Mouse (Mus musculus) MEL (cell line): ENCODE measurements around the gene Cd300ld3.

Source experiments
- CTCF ChIP-seq, 3 experiments: IDR thresholded peaks in 2 of 3; conservative IDR thresholded peaks in 1 of 3; 2 replicates each; pipeline ENCODE4 v1.5.1; 2011 to 2012; ENCODE audit warnings: low read length in 3 of 3, low read depth in 2 of 3, mild to moderate bottlenecking in 2 of 3, improper control_type of control experiment in 1 of 3, inconsistent platforms in 1 of 3, mixed read lengths in 1 of 3, moderate library complexity in 1 of 3; ENCODE audit not compliant: control insufficient read depth in 1 of 3, insufficient read depth in 1 of 3, poor library complexity in 1 of 3, severe bottlenecking in 1 of 3
- E2F4 ChIP-seq: IDR thresholded peaks from 2 replicates; pipeline ENCODE4 v1.6.1; 2011; ENCODE audit warnings: low read depth, low read length, improper control_type of control experiment, borderline replicate concordance
- ETS1 ChIP-seq: IDR thresholded peaks from 2 replicates; pipeline ENCODE4 v1.6.1; 2012; ENCODE audit warnings: low read depth, mild to moderate bottlenecking, inconsistent platforms, low read length, improper control_type of control experiment, moderate library complexity
- MAX ChIP-seq: IDR thresholded peaks from 2 replicates; pipeline ENCODE4 v1.6.1; 2011; ENCODE audit warnings: low read length, improper control_type of control experiment
- POLR2A ChIP-seq, 2 experiments: IDR thresholded peaks; 2 replicates each; pipeline ENCODE4 v1.6.1; 2011 to 2012; ENCODE audit warnings: low read length in 2 of 2, mild to moderate bottlenecking in 2 of 2, control low read depth in 1 of 2, improper control_type of control experiment in 1 of 2, low read depth in 1 of 2, moderate library complexity in 1 of 2; ENCODE audit not compliant: control insufficient read depth in 1 of 2, insufficient read depth in 1 of 2, poor library complexity in 1 of 2
- USF2 ChIP-seq, 2 experiments: IDR thresholded peaks; 2 replicates each; pipeline ENCODE4 v1.6.1; 2011 to 2012; ENCODE audit warnings: improper control_type of control experiment in 2 of 2, low read length in 2 of 2, borderline replicate concordance in 1 of 2, inconsistent platforms in 1 of 2, low read depth in 1 of 2, mild to moderate bottlenecking in 1 of 2; ENCODE audit not compliant: insufficient read depth in 1 of 2

DNA sequence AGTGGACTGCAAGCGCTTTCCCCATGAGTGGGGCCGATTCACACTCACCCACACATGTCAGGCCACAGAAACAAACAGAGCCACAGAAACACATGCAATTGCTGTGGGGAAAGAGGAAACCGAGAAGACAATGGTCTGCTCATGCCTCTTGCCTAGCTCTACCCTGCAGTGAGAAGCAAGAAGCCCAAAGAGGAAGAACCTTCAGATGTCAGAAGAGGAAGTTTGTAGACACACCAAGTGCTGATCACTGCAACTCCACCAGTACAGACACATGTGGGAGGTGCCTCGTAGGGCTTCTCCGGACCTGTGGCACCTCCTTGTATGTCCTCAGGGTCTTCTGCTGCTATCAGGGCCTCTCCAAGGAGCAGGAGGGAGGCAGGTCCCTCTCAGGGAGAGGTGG, 44.1 kb downstream of the Cd300ld3 start:
- TF ChIP-seq E2F4 (no peak), POLR2A (IDR thresholded peaks at IDR 0.05; ENCODE audit: control insufficient read depth in 1 of 2, insufficient read depth in 1 of 2, low read depth in 1 of 2, low read length in 2 of 2, poor library complexity in 1 of 2) (no peak), CTCF (IDR thresholded peaks at IDR 0.05 in 2 of 3, conservative IDR thresholded peaks at IDR 0.05 in 1 of 3; ENCODE audit: control insufficient read depth in 1 of 3, insufficient read depth in 1 of 3, low read depth in 2 of 3, low read length in 3 of 3, poor library complexity in 1 of 3, severe bottlenecking in 1 of 3) (no peak), MAX (no peak), ETS1 (no peak), USF2 (IDR thresholded peaks at IDR 0.05; ENCODE audit: borderline replicate concordance in 1 of 2, insufficient read depth in 1 of 2, low read depth in 1 of 2, low read length in 2 of 2) (no peak)
